Mouse (Mus musculus): Measurements from ENCODE around the gene Npc1l1. TPM values are rescaled to one million over a fixed set of nuclear protein-coding genes. Genes with fewer than 3 reads are reported as not detected.

Gene Npc1l1
- total and polyA plus RNA-seq, 2 experiments from 2014 or later: not detected

- WGBS: 0% methylated on average over 2 of the region's 2 CpGs
- peak; percentile 99 for TF ChIP-seq CTCF (IDR thresholded peaks at IDR 0.05; ENCODE audit: low read depth)
- ATAC-seq: peak; percentile 85
- H3K9ac ChIP-seq: 0 out of 2 replicates have a peak overlapping the region, but pooled peaks have one; percentile 31
- peak overlapping the region; percentile 46; the same call in 1 of the 2 replicates for H3K27ac ChIP-seq (ENCODE audit: low read depth, low read length)
- no peaks in the 10 kb centered on the region for H3K9me3 ChIP-seq (ENCODE audit: low read length)
- peaks cover 9% of the 10 kb centered on the region; the same call in 1 of the 2 replicates for H3K4me1 ChIP-seq (ENCODE audit: insufficient read depth)
- peak; percentile 99 for DNase-seq
- H3K36me3 ChIP-seq (ENCODE audit: insufficient read depth): peaks cover 11% of the 10 kb centered on the region
- no peak overlapping the region for H3K4me2 ChIP-seq (ENCODE audit: low read depth)
- H3K27me3 ChIP-seq (ENCODE audit: insufficient read depth, low read length): no peaks in the 10 kb centered on the region
- H3K4me3 ChIP-seq (ENCODE audit: low read depth, low read length): no peak overlapping the region
Measured at GRCm38 (mm10) chr11:6187878-6188277, 42.1 kb downstream of the Npc1l1 start.

GRCm38 (mm10) chr11:6187399-6187798 is 42.5 kb downstream of the Npc1l1 start:
- H3K4me1 ChIP-seq (ENCODE audit: insufficient read depth): peaks cover 11% of the 10 kb centered on the region; the same call in 1 of the 2 replicates
- H3K9me3 ChIP-seq (ENCODE audit: low read length): no peaks in the 10 kb centered on the region
- TF ChIP-seq CTCF (IDR thresholded peaks at IDR 0.05; ENCODE audit: low read depth): no peak
- no peaks in the 10 kb centered on the region for H3K27me3 ChIP-seq (ENCODE audit: insufficient read depth, low read length)
- H3K9ac ChIP-seq: 0 out of 2 replicates have a peak overlapping the region, but pooled peaks have one; percentile 31
- peaks cover 11% of the 10 kb centered on the region for H3K36me3 ChIP-seq (ENCODE audit: insufficient read depth)
- DNase-seq (no peak), ATAC-seq (peak; percentile 42)
- WGBS: 92% methylated on average over 3 of the region's 3 CpGs
- H3K27ac ChIP-seq (ENCODE audit: low read depth, low read length): peak overlapping the region; percentile 46; the same call in 1 of the 2 replicates
- no peak overlapping the region for H3K4me3 ChIP-seq (ENCODE audit: low read depth, low read length)
- H3K4me2 ChIP-seq (ENCODE audit: low read depth): no peak overlapping the region

GRCm38 (mm10) chr11:6184202-6184935 is 45.6 kb downstream of the Npc1l1 start:
- H3K9me3 ChIP-seq (ENCODE audit: low read length): no peaks in the 10 kb centered on the region
- H3K27me3 ChIP-seq (ENCODE audit: insufficient read depth, low read length): no peaks in the 10 kb centered on the region
- H3K27ac ChIP-seq (ENCODE audit: low read depth, low read length): peak overlapping the region; percentile 64
- no peak overlapping the region for H3K4me2 ChIP-seq (ENCODE audit: low read depth)
- H3K36me3 ChIP-seq (ENCODE audit: insufficient read depth): peaks cover 4% of the 10 kb centered on the region; the same call in 1 of the 2 replicates
- ATAC-seq: no peak
- no peak for TF ChIP-seq CTCF (IDR thresholded peaks at IDR 0.05; ENCODE audit: low read depth)
- no peak overlapping the region for H3K4me3 ChIP-seq (ENCODE audit: low read depth, low read length)
- H3K4me1 ChIP-seq (ENCODE audit: insufficient read depth): peaks cover 15% of the 10 kb centered on the region
- 61% methylated on average over 11 of the region's 11 CpGs for WGBS
- DNase-seq: no peak
- no peak overlapping the region for H3K9ac ChIP-seq

- DNase-seq (peak; percentile 39), ATAC-seq (no peak)
- Histone ChIP-seq H3K27ac (ENCODE audit: low read depth, low read length) (peak overlapping the region; percentile 77), H3K9ac (no peak overlapping the region), H3K4me2 (ENCODE audit: low read depth) (no peak overlapping the region; the same call in 1 of the 2 replicates), H3K36me3 (ENCODE audit: insufficient read depth) (0 out of 2 replicates have a peak, but pooled peaks cover 4% of the 10 kb centered on the region), H3K9me3 (ENCODE audit: low read length) (no peaks in the 10 kb centered on the region), H3K27me3 (ENCODE audit: insufficient read depth, low read length) (no peaks in the 10 kb centered on the region), H3K4me1 (ENCODE audit: insufficient read depth) (peaks cover 21% of the 10 kb centered on the region), H3K4me3 (ENCODE audit: low read depth, low read length) (no peak overlapping the region)
- WGBS: 65% methylated on average over 2 of the region's 2 CpGs
- no peak for TF ChIP-seq CTCF (IDR thresholded peaks at IDR 0.05; ENCODE audit: low read depth)
Measured at GRCm38 (mm10) chr11:6183246-6183645, 46.7 kb downstream of the Npc1l1 start.

GRCm38 (mm10) chr11:6180811-6181399 is 49.0 kb downstream of the Npc1l1 start:
- H3K4me2 ChIP-seq (ENCODE audit: low read depth): no peak overlapping the region
- DNase-seq (no peak), ATAC-seq (no peak)
- H3K4me3 ChIP-seq (ENCODE audit: low read depth, low read length): no peak overlapping the region
- WGBS: 62% methylated on average over 6 of the region's 6 CpGs
- no peaks in the 10 kb centered on the region for H3K27me3 ChIP-seq (ENCODE audit: insufficient read depth, low read length)
- H3K9ac ChIP-seq: no peak overlapping the region
- TF ChIP-seq CTCF (IDR thresholded peaks at IDR 0.05; ENCODE audit: low read depth): no peak
- no peaks in the 10 kb centered on the region for H3K36me3 ChIP-seq (ENCODE audit: insufficient read depth)
- no peak overlapping the region for H3K27ac ChIP-seq (ENCODE audit: low read depth, low read length)
- H3K9me3 ChIP-seq (ENCODE audit: low read length): no peaks in the 10 kb centered on the region
- peaks cover 21% of the 10 kb centered on the region for H3K4me1 ChIP-seq (ENCODE audit: insufficient read depth)

GRCm38 (mm10) chr11:6179194-6179593 is 50.7 kb downstream of the Npc1l1 start:
- Histone ChIP-seq H3K9ac (peak overlapping the region; percentile 18; the same call in 1 of the 2 replicates), H3K4me2 (ENCODE audit: low read depth) (no peak overlapping the region), H3K9me3 (ENCODE audit: low read length) (no peaks in the 10 kb centered on the region), H3K27me3 (ENCODE audit: insufficient read depth, low read length) (no peaks in the 10 kb centered on the region), H3K36me3 (ENCODE audit: insufficient read depth) (no peaks in the 10 kb centered on the region), H3K4me3 (ENCODE audit: low read depth, low read length) (no peak overlapping the region), H3K4me1 (ENCODE audit: insufficient read depth) (peaks cover 21% of the 10 kb centered on the region), H3K27ac (ENCODE audit: low read depth, low read length) (peak overlapping the region; percentile 50)
- ATAC-seq: peak; percentile 34; the same call in 1 of the 2 replicates
- WGBS: 16% methylated on average over 8 of the region's 8 CpGs
- DNase-seq: no peak
- 0 out of 2 replicates have a peak, but pooled peaks have one; percentile 12 for TF ChIP-seq CTCF (IDR thresholded peaks at IDR 0.05; ENCODE audit: low read depth)

All from forebrain, postnatal 0 days (tissue).